Mouse (Mus musculus) liver, embryonic 13.5 days (tissue): ENCODE measurements at regions not wholly inside any gene's neighbourhood (a gene's known extent, or its start where the extent isn't known, plus 50 kb on each side); places are given as distances from the start of the nearest gene placed in this dataset.
"Not testable (repeated sequence)": the region's sequence is repeated elsewhere in the genome, so short reads cannot be mapped to it uniquely, and the experiment has no call there.

ENCODE experiments used
- ATAC-seq: fragments of 200-750 bp; cut with Nextera tagmentation; 2 replicates; pipeline ENCODE4 v1.8.0; 2017; ENCODE audit warnings: low read depth, mild to moderate bottlenecking, moderate number of reproducible peaks, moderate library complexity
- DNase-seq: peaks from one replicate; pipeline ENCODE4 v3.0.0; 2022
- H3K27ac ChIP-seq: fragments of 300-500 bp; sonication (generic); 2 replicates; pipeline ENCODE4 v1.5.1; 2015; ENCODE audit warnings: moderate library complexity, mild to moderate bottlenecking, inconsistent platforms
- H3K27me3 ChIP-seq: fragments of 300-500 bp; sonication (generic); 2 replicates; pipeline ENCODE4 v1.6.1; 2015; ENCODE audit warnings: mild to moderate bottlenecking, inconsistent platforms
- H3K36me3 ChIP-seq: fragments of 300-500 bp; sonication (generic); 2 replicates; pipeline ENCODE4 v1.6.1; 2015; ENCODE audit warnings: mild to moderate bottlenecking, inconsistent platforms
- H3K4me1 ChIP-seq: fragments of 300-500 bp; sonication (generic); replicated peaks from 2 replicates; pipeline ENCODE4 v1.6.1; 2015; ENCODE audit warnings: inconsistent platforms
- H3K4me2 ChIP-seq: fragments of 300-500 bp; sonication (generic); 2 replicates; pipeline ENCODE4 v1.6.1; 2015; ENCODE audit warnings: inconsistent platforms, mild to moderate bottlenecking, moderate library complexity
- H3K4me3 ChIP-seq: fragments of 300-500 bp; sonication (generic); replicated peaks from 2 replicates; pipeline ENCODE4 v1.5.1; 2015; ENCODE audit warnings: mild to moderate bottlenecking, inconsistent platforms
- H3K9ac ChIP-seq: fragments of 300-500 bp; sonication (generic); 2 replicates; pipeline ENCODE4 v1.6.1; 2015; ENCODE audit warnings: mild to moderate bottlenecking, inconsistent platforms
- H3K9me3 ChIP-seq: fragments of 300-500 bp; sonication (generic); replicated peaks from 2 replicates; pipeline ENCODE4 v1.6.1; 2016; ENCODE audit warnings: inconsistent platforms
- WGBS: fragments of 180-500 bp; shearing (Covaris S2); methylation state at CpG from one replicate; pipeline ENCODE4 v1.1.7; 2015; ENCODE audit not compliant: insufficient replicate concordance; 5-methylcytosine and 5-hydroxymethylcytosine counted together

DNA sequence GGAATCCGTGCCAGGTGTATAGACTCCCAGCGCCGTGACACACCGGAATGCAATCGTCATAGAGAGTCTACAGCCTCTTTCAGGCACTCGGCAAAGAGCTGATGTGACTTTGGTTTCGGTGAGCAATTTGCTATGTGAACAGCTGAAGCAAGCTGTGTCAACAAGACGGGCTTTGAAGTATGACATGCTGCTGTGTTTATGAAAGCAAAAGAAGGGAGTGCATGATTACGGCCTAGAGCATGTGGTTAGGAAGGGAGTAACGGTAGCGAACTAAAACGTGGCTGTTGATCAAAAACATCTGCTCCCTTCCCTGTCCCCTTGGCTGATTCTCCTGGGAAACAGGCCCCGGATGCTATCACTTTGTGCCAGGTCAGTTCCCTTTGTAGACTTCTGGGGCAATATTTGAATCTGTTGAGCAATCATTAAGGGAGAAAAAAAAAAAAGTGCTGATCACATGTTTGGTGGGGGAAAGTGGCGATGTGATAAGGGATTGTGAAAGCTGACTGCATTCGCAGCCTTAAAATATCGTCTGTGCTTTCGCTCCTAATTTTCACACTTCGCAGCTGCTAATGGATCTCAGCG lies 764.3 kb downstream of the Robo2 start:
- no peaks in the 10 kb centered on the region for H3K27me3 ChIP-seq
- H3K4me2 ChIP-seq = 0 out of 2 replicates have a peak overlapping the region, but pooled peaks have one; percentile 12
- no peak overlapping the region for H3K27ac ChIP-seq
- H3K9me3 ChIP-seq = no peaks in the 10 kb centered on the region
- H3K36me3 ChIP-seq = no peaks in the 10 kb centered on the region
- H3K4me1 ChIP-seq = no peaks in the 10 kb centered on the region
- ATAC-seq = peak; percentile 31; the same call in 1 of the 2 replicates
- H3K4me3 ChIP-seq = no peak overlapping the region
- H3K9ac ChIP-seq = no peak overlapping the region
- no peak for DNase-seq
- 54% methylated on average over 19 of the region's 19 CpGs for WGBS

DNA sequence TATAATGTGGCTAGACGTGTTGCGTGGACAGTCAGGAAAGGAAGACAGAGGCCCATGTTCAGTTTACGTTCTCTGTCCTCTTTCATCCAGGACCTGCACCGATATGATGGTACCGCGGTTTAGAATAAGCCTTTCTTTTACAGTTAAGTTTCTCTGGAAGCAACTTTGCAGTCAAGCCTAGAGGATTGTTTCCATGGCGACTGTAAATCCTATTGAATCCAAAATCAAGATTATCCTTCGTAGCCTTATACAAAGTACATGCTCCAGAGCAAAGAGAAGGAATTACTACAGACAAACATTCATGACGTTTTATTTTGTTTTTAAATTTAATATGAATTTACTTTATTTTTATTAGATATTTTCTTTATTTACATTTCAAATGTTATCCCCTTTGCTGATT lies 798.6 kb downstream of the Robo2 start:
- Histone ChIP-seq H3K9ac (no peak overlapping the region), H3K27ac (no peak overlapping the region), H3K9me3 (no peaks in the 10 kb centered on the region), H3K27me3 (no peaks in the 10 kb centered on the region), H3K4me3 (no peak overlapping the region), H3K4me1 (no peaks in the 10 kb centered on the region), H3K4me2 (no peak overlapping the region), H3K36me3 (no peaks in the 10 kb centered on the region)
- DNase-seq = no peak
- 79% methylated on average over 9 of the region's 9 CpGs for WGBS
- no peak for ATAC-seq

DNA sequence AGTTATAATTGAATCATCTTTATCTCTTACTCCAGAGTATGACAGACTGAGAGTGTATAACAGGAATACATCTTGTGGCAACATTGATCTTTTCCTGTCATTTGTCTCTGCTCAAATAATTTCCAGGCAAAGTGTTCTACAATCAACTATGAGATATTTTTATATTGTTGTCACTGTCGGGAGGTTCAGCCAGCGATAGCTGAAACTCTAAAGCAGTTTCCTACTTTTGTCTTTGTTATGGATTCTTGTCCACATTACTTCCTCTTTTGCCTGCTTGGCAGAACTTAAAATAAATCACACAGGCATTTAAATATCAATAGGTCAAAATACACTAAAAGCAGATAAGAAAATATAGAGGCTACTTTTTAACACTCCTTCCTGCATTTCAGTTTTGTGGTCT lies 820.2 kb downstream of the Robo2 start:
- Histone ChIP-seq H3K27ac (no peak overlapping the region), H3K36me3 (no peaks in the 10 kb centered on the region), H3K4me3 (no peak overlapping the region), H3K4me2 (no peak overlapping the region), H3K9ac (no peak overlapping the region), H3K27me3 (no peaks in the 10 kb centered on the region), H3K9me3 (no peaks in the 10 kb centered on the region), H3K4me1 (no peaks in the 10 kb centered on the region)
- WGBS = 7% methylated on average over 2 of the region's 2 CpGs
- DNase-seq (no peak), ATAC-seq (no peak)

DNA sequence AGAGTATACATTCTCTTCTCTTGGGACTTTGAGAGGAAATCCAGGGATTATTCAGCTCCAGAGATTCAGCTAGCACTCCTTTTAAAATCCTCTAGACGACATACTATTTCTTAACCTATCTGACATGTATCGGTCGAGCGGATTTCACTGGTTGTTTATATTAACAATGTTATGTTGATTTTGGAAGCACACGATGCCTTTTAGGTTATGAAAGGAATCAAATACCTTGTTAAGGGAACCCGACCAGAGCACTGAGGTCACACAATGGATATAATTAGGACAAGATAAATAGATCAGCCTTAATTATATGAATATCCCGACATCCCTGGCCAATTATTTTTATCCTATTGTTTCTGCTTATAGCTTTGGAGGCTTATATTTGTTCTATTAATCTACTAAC lies 850.4 kb downstream of the Robo2 start:
- Histone ChIP-seq H3K4me1 (no peaks in the 10 kb centered on the region), H3K9ac (no peak overlapping the region), H3K4me3 (no peak overlapping the region), H3K36me3 (no peaks in the 10 kb centered on the region), H3K9me3 (no peaks in the 10 kb centered on the region), H3K27me3 (no peaks in the 10 kb centered on the region), H3K4me2 (no peak overlapping the region), H3K27ac (no peak overlapping the region)
- DNase-seq (no peak), ATAC-seq (no peak)
- 61% methylated on average over 7 of the region's 7 CpGs for WGBS

DNA sequence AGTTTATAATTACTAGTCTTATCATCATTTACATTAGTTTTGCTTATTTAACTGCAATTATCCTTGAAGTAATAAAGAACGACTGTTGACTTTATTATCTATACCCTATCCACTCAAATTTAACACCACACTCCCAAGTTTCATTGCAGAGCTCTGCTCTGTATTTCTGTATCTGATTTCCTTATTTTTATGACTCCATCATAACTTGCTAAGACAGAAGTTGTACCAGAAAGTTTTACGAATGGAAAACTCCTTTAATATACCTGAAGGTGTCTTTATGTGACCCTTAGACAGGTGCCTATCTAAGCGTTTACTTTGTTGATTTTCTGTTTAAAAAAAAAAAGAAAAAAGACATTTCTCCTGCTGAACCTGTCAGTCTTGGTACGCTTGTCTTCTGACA lies 854.7 kb downstream of the Robo2 start:
- ATAC-seq (no peak), DNase-seq (no peak)
- no peak overlapping the region for H3K27ac ChIP-seq
- no peaks in the 10 kb centered on the region for H3K9me3 ChIP-seq
- H3K4me1 ChIP-seq = no peaks in the 10 kb centered on the region
- H3K4me3 ChIP-seq = no peak overlapping the region
- WGBS = 55% methylated on average over 4 of the region's 4 CpGs
- H3K4me2 ChIP-seq = no peak overlapping the region
- H3K36me3 ChIP-seq = no peaks in the 10 kb centered on the region
- H3K27me3 ChIP-seq = no peaks in the 10 kb centered on the region
- H3K9ac ChIP-seq = no peak overlapping the region

DNA sequence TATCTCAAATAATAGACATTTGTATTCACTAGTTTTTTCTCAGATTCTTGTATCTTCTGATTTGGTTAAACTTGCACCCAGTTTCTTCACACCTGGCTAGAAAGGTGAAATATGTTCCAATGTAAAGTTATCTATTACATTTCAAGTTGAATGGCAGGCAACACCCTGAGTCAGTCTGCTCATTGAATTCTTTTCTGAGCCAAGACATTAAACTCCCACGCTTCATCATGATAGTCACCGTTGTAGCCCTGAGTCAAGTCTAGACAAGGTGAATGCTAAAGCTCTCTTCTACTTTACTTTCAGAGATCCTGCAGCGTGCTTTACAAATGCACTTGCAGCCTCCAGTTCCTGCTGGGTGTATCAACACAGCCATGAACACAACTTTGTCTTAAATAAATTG lies 868.0 kb downstream of the Robo2 start:
- Histone ChIP-seq H3K27ac (no peak overlapping the region), H3K9me3 (no peaks in the 10 kb centered on the region), H3K9ac (no peak overlapping the region), H3K4me2 (no peak overlapping the region), H3K4me1 (no peaks in the 10 kb centered on the region), H3K27me3 (no peaks in the 10 kb centered on the region), H3K4me3 (no peak overlapping the region), H3K36me3 (no peaks in the 10 kb centered on the region)
- WGBS = 67% methylated on average over 3 of the region's 3 CpGs
- no peak for DNase-seq
- no peak for ATAC-seq

DNA sequence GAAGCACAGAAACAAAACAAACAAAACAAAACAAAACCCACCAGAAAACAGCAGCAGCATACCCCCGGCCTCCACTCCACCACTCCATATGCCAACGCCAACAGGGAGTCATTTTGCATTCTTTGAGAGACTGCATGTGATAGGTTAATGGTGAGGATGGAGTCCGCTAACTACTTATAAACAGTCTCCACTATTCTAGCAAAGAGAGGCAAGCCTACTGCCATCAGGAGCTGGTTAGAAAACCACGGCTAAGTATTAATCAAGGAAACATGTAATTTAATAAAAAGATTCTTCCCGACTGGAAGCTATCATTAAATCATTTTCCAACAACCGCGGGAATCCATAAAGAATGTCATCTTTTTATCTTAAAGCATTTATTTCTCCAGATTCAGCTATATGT lies 873.6 kb downstream of the Robo2 start:
- H3K36me3 ChIP-seq = no peaks in the 10 kb centered on the region
- H3K27me3 ChIP-seq = no peaks in the 10 kb centered on the region
- no peaks in the 10 kb centered on the region for H3K9me3 ChIP-seq
- no peak overlapping the region for H3K9ac ChIP-seq
- no peak overlapping the region for H3K4me3 ChIP-seq
- no peaks in the 10 kb centered on the region for H3K4me1 ChIP-seq
- H3K27ac ChIP-seq = no peak overlapping the region
- no peak overlapping the region for H3K4me2 ChIP-seq
- ATAC-seq (no peak), DNase-seq (no peak)
- WGBS = 73% methylated on average over 7 of the region's 7 CpGs

DNA sequence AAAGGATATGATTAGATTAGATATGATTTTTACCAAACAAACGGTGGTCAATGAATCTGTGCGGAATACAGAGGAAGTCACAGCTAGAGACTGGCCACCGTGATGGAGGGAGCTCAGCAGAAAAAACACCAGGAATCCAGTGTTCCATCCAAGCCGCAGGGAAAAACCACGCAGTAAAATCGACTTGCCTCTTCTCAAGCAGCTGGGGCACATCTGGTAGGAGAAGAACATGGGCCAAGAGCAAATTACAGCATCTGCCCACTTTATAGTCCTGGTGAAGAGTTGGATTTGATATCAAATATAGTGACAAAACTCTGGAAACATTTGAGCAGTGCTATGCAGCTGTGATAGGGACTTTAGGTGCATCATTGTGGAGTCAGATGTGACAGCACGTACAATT lies 874.1 kb downstream of the Robo2 start:
- H3K27ac ChIP-seq = no peak overlapping the region
- DNase-seq (no peak), ATAC-seq (no peak)
- no peak overlapping the region for H3K4me3 ChIP-seq
- no peaks in the 10 kb centered on the region for H3K9me3 ChIP-seq
- H3K4me2 ChIP-seq = no peak overlapping the region
- H3K27me3 ChIP-seq = no peaks in the 10 kb centered on the region
- H3K9ac ChIP-seq = no peak overlapping the region
- H3K4me1 ChIP-seq = no peaks in the 10 kb centered on the region
- 74% methylated on average over 7 of the region's 7 CpGs for WGBS
- no peaks in the 10 kb centered on the region for H3K36me3 ChIP-seq

DNA sequence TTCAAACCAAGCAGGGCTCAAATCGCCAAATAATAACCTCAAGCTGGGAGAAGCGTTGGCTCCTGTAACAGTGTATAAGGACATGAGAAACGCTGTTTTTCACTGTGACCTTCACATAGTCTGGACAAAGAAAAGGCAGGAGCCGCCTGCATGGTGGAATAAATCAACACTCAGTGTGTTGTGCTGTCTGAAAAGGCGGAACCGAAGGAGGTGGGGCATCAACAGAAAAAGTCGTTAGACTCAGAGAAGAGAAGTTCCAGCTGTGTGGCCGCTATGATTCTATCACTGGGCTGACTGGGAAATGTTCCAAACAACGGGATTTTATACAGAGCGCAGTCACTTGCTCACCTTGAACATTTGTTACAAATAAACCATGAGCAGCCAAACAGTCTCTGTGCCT lies 881.4 kb downstream of the Robo2 start:
- no peak overlapping the region for H3K9ac ChIP-seq
- no peaks in the 10 kb centered on the region for H3K27me3 ChIP-seq
- no peaks in the 10 kb centered on the region for H3K4me1 ChIP-seq
- no peaks in the 10 kb centered on the region for H3K9me3 ChIP-seq
- H3K4me2 ChIP-seq = no peak overlapping the region
- 73% methylated on average over 10 of the region's 10 CpGs for WGBS
- DNase-seq (no peak), ATAC-seq (no peak)
- no peaks in the 10 kb centered on the region for H3K36me3 ChIP-seq
- H3K4me3 ChIP-seq = no peak overlapping the region
- H3K27ac ChIP-seq = no peak overlapping the region

DNA sequence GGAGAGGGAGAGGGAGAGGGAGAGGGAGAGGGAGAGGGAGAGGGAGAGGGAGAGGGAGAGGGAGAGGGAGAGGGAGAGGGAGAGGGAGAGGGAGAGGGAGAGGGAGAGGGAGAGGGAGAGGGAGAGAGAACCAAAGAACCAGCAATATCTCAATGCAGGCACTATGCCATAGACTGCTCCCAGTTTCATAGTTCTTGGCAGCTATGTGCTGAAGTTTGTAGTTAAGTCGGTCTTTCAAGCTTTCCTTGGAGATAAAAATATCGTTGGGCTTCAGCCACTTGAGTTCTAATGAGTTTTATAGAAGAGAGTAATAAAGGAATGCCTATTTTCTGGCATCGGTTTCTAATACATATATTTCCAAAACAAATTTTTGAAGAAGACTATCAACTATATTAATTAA lies 888.7 kb downstream of the Robo2 start:
- H3K4me2 ChIP-seq, DNase-seq, H3K27ac ChIP-seq, H3K4me3 ChIP-seq, H3K36me3 ChIP-seq, H3K9me3 ChIP-seq, H3K4me1 ChIP-seq, H3K27me3 ChIP-seq, H3K9ac ChIP-seq, ATAC-seq: not testable (repeated sequence)
- 53% methylated on average over 3 of the region's 3 CpGs for WGBS

DNA sequence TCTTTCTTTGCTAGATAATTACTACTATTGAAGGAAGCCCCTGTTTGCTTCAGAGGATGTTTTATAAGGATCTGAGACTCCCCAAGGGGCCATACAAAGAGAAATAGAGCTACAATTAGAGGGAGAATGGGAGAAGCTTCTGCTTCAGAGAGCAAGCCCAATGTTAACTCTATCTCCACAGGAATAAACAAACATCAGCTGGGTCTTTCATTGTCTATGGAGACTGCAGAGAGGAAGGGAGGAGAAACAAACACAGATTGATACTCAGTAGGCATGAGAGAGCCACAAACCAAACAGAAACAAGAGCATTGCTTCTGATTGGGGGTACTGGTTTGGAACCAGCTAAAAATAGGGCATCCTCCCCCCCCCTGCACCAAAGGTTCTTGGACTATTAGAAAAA lies 906.9 kb downstream of the Robo2 start:
- no peaks in the 10 kb centered on the region for H3K36me3 ChIP-seq
- no peak overlapping the region for H3K4me2 ChIP-seq
- no peak for DNase-seq
- H3K4me1 ChIP-seq = no peaks in the 10 kb centered on the region
- H3K4me3 ChIP-seq = no peak overlapping the region
- no peak overlapping the region for H3K9ac ChIP-seq
- H3K27ac ChIP-seq = no peak overlapping the region
- no peaks in the 10 kb centered on the region for H3K27me3 ChIP-seq
- ATAC-seq = no peak
- no peaks in the 10 kb centered on the region for H3K9me3 ChIP-seq

DNA sequence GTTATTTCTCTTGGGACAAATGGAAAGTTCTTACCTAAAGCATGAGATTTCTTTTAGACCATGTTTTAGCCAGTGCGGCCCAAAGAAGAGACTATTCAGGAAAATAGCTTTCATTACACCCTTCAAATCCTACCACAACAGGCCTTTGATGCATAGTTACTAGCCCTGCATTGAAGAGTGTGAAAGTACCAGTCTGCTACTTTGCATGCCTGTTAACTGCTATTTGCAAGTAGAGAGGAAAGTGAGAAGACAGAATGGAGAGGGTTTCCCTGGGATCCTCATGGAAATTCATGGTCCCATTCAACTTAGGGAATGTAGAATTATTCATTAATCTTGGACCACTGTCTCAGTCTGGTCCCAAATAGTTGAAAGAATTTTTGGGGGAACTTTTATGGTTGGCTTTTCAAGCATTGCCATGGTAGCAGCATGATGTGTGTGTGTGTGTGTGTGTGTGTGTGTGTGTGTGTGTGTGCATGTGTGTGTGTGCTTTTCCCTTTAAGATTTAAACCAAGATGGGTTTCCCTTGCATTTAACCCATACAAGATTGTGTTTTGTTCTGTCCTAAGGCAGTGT lies 912.9 kb downstream of the Robo2 start:
- WGBS = 86% methylated on average over 1 of the region's 1 CpGs
- Histone ChIP-seq H3K27ac (no peak overlapping the region), H3K4me2 (no peak overlapping the region), H3K4me3 (no peak overlapping the region), H3K27me3 (no peaks in the 10 kb centered on the region), H3K4me1 (no peaks in the 10 kb centered on the region), H3K9ac (no peak overlapping the region), H3K36me3 (no peaks in the 10 kb centered on the region), H3K9me3 (no peaks in the 10 kb centered on the region)
- ATAC-seq = no peak
- DNase-seq = no peak
